Mouse (Mus musculus) cerebellum, adult 2 months (tissue): Measurements from ENCODE around the gene Pepd.

Experiments used
- CTCF ChIP-seq: fragments of 200-500 bp; IDR thresholded peaks from 2 replicates; pipeline ENCODE4 v1.5.1; 2011; ENCODE audit warnings: low read depth, mild to moderate bottlenecking, control low read depth, low read length, moderate library complexity, borderline replicate concordance; ENCODE audit not compliant: insufficient read depth
- POLR2A ChIP-seq: fragments of 200-500 bp; IDR thresholded peaks from 2 replicates; pipeline ENCODE4 v1.6.1; 2011; ENCODE audit warnings: low read length, control low read depth, borderline replicate concordance; ENCODE audit not compliant: insufficient read depth

GRCm38 (mm10) chr7:35015252-35015651 is 103.1 kb downstream of the Pepd start:
- no peak for TF ChIP-seq POLR2A
- no peak for TF ChIP-seq CTCF
